Mouse (Mus musculus) erythroblast, adult 5-6 weeks (primary cell): Measurements from ENCODE around the gene Morc2a. TPM values are rescaled to one million over a fixed set of nuclear protein-coding genes. Genes with fewer than 3 reads are reported as not detected.

Experiments used
- ATAC-seq: replicated peaks from 2 replicates; pipeline ENCODE4 v1.8.0; 2016; ENCODE audit warnings: moderate number of reproducible peaks, mild to moderate bottlenecking, moderate TSS enrichment, inconsistent platforms; ENCODE audit not compliant: poor library complexity, low FRiP score, severe bottlenecking
- total RNA-seq, 2 experiments: library from RNA; stranded (forward) in 1 of 2; stranded (reverse) in 1 of 2; fragments of 150-400 nt in 1 of 2; fragments of 200-764, 138-1000 nt in 1 of 2; gene quantifications; 2 replicates each; pipeline versions ENCODE4 v1.2.3 to v1.2.4; 2015 to 2017; ENCODE audit warnings: low replicate concordance in 2 of 2

Gene Morc2a
- total RNA-seq, 2 experiments from 2014 or later = 4.0 to 8.1 TPM

- ATAC-seq = no peak
These were observed 76.5 kb downstream of the Morc2a start for GRCm38 (mm10) chr11:3725331-3726054.

- no peak for ATAC-seq
These were observed 78.6 kb downstream of the Morc2a start for GRCm38 (mm10) chr11:3727438-3728105.

GRCm38 (mm10) chr11:3731469-3731868 is 82.5 kb downstream of the Morc2a start:
- no peak for ATAC-seq

GRCm38 (mm10) chr11:3733933-3734636 is 85.1 kb downstream of the Morc2a start:
- no peak for ATAC-seq

GRCm38 (mm10) chr11:3735715-3736114 is 86.7 kb downstream of the Morc2a start:
- ATAC-seq = no peak

GRCm38 (mm10) chr11:3738778-3739177 is 89.8 kb downstream of the Morc2a start:
- ATAC-seq = no peak

Other genes starting within 250 kb of the Morc2a start
- gene Limk2, start 240.0 kb upstream of the Morc2a start, total RNA-seq (2015; ENCODE audit: low replicate concordance) = 4.2 and 4.4 TPM in 2 replicates
- 6.4 and 9.7 TPM in 2 replicates for gene Limk2, start 240.0 kb upstream of the Morc2a start, total RNA-seq (2017; ENCODE audit: low replicate concordance)
- 2.7 and 6.3 TPM in 2 replicates for gene Rnf185, start 196.8 kb upstream of the Morc2a start, total RNA-seq (2015; ENCODE audit: low replicate concordance)
- gene Rnf185, start 196.8 kb upstream of the Morc2a start, total RNA-seq (2017; ENCODE audit: low replicate concordance) = 3.2 and 3.6 TPM in 2 replicates
- gene Pla2g3, start 160.9 kb upstream of the Morc2a start, total RNA-seq (2015; ENCODE audit: low replicate concordance) = not detected in 2 replicates
- gene Pla2g3, start 160.9 kb upstream of the Morc2a start, total RNA-seq (2017; ENCODE audit: low replicate concordance) = 0.28 TPM in 1 of 2 replicates, not detected in the other
- gene Inpp5j, start 144.4 kb upstream of the Morc2a start, total RNA-seq (2015; ENCODE audit: low replicate concordance) = 0.38 and 2.5 TPM in 2 replicates
- 0.34 and 0.42 TPM in 2 replicates for gene Inpp5j, start 144.4 kb upstream of the Morc2a start, total RNA-seq (2017; ENCODE audit: low replicate concordance)
- gene Selenom, start 134.5 kb upstream of the Morc2a start, total RNA-seq (2015; ENCODE audit: low replicate concordance) = not detected in 2 replicates
- 1.5 TPM in 1 of 2 replicates, not detected in the other for gene Selenom, start 134.5 kb upstream of the Morc2a start, total RNA-seq (2017; ENCODE audit: low replicate concordance)
- gene Smtn, start 108.6 kb upstream of the Morc2a start, total RNA-seq (2015; ENCODE audit: low replicate concordance) = 4.2 and 13.6 TPM in 2 replicates
- 2.0 and 2.7 TPM in 2 replicates for gene Smtn, start 108.6 kb upstream of the Morc2a start, total RNA-seq (2017; ENCODE audit: low replicate concordance)
- gene Osbp2, start 214.7 kb downstream of the Morc2a start, total RNA-seq (2015; ENCODE audit: low replicate concordance) = not detected in 2 replicates
- not detected in 2 replicates for gene Osbp2, start 214.7 kb downstream of the Morc2a start, total RNA-seq (2017; ENCODE audit: low replicate concordance)
- gene 4921536K21Rik, start 245.9 kb downstream of the Morc2a start, total RNA-seq (2015; ENCODE audit: low replicate concordance) = not detected in 2 replicates
- gene 4921536K21Rik, start 245.9 kb downstream of the Morc2a start, total RNA-seq (2017; ENCODE audit: low replicate concordance) = not detected in 2 replicates
- gene Dusp18, start 246.0 kb downstream of the Morc2a start, total RNA-seq (2015; ENCODE audit: low replicate concordance) = not detected in 2 replicates
- gene Dusp18, start 246.0 kb downstream of the Morc2a start, total RNA-seq (2017; ENCODE audit: low replicate concordance) = 0.09 TPM in 1 of 2 replicates, not detected in the other